ENCODE assay signal across 8 mouse cellular contexts in genomic region chr12:84219121-84219561, GRCm38 (mm10). TPM values are rescaled to one million over a fixed set of nuclear protein-coding genes. Genes with fewer than 3 reads are reported as not detected.
DNase-seq lines count a peak whose midpoint lies in the region; ATAC-seq lines count a peak whose summit lies in the region.

No protein-coding gene starts in this region.

- 5% methylated on average over 14 of the region's 14 CpGs for WGBS in hindbrain, embryonic 16.5 days

- peak; percentile 10; the same call in 1 of the 2 replicates for ATAC-seq in hindbrain, embryonic 16.5 days
- ATAC-seq in megakaryocyte, adult 5-6 weeks (ENCODE audit: poor library complexity, severe bottlenecking), result peak; percentile 28; the same call in 1 of the 2 replicates

- no peaks in the 10 kb centered on the region for H3K36me3 ChIP-seq in hindbrain, embryonic 16.5 days (ENCODE audit: control insufficient read depth, insufficient read depth, low read length)

- no peaks in the 10 kb centered on the region for H3K9me3 ChIP-seq in hindbrain, embryonic 16.5 days (ENCODE audit: control insufficient read depth, low read length)

- peaks cover 20% of the 10 kb centered on the region for H3K4me1 ChIP-seq in hindbrain, embryonic 16.5 days (ENCODE audit: control insufficient read depth, insufficient read depth, low read depth, low read length)

- peak overlapping the region; percentile 70 for H3K4me3 ChIP-seq in hindbrain, embryonic 16.5 days (ENCODE audit: low read length)

- H3K9ac ChIP-seq in hindbrain, embryonic 16.5 days (ENCODE audit: low read depth, low read length), result peak overlapping the region; percentile 74

- peak; percentile 53 to 82 for DNase-seq in adrenal gland, adult (ENCODE audit: inconsistent age in 2 of 2, low spot score in 1 of 2)
- DNase-seq in adrenal gland, postnatal 4 days (ENCODE audit: low spot score in 2 of 2), result no peak
- peak; percentile 40 for DNase-seq in right cerebral cortex, adult 18-20 months
- DNase-seq in right cerebral cortex, postnatal 14 days, result no peak
- DNase-seq in urinary bladder, postnatal 14 days (ENCODE audit: low spot score), result no peak
- no peak for DNase-seq in retina, postnatal 1 day

- H3K4me2 ChIP-seq in hindbrain, embryonic 16.5 days (ENCODE audit: low read length), result peak overlapping the region; percentile 96

- peak overlapping the region; percentile 69; the same call in 1 of the 2 replicates for H3K27ac ChIP-seq in hindbrain, embryonic 16.5 days (ENCODE audit: low read depth, low read length)

- H3K27me3 ChIP-seq in hindbrain, embryonic 16.5 days (replicated peaks; ENCODE audit: control insufficient read depth, insufficient read depth, low read length), result no peaks in the 10 kb centered on the region

RNA-seq across cellular contexts. Expression of gene Elmsan1, which starts 0.5 kb away (rescaled TPM):
- 10 to 100 TPM; 30.2 to 34.8 TPM for total RNA-seq in adrenal gland, postnatal 4 days (2021)
- 3.1 and 4.3 TPM in 2 replicates for polyA plus RNA-seq in hindbrain, embryonic 16.5 days (2015; fragmentation: Nextera tagmentation; extraction: Ambion mirVana)
- 24.6 and 27.0 TPM in 2 replicates for total RNA-seq in megakaryocyte, adult 5-6 weeks (2015)
- 17.0 and 25.0 TPM in 2 replicates for total RNA-seq in megakaryocyte, adult 5-6 weeks (2017)

Comparison
In these comparisons a context has a peak if more than half of its experiments do, and no peak if none do; other contexts are left out.
1. DNase-seq: peak in adrenal gland, adult (2 of 2) and right cerebral cortex, adult 18-20 months (single experiment); none in adrenal gland, postnatal 4 days (0 of 2), right cerebral cortex, postnatal 14 days (single experiment), urinary bladder, postnatal 14 days (single experiment) and retina, postnatal 1 day (single experiment).